ENCODE assay signal across 29 mouse cellular contexts in the genomic region with DNA sequence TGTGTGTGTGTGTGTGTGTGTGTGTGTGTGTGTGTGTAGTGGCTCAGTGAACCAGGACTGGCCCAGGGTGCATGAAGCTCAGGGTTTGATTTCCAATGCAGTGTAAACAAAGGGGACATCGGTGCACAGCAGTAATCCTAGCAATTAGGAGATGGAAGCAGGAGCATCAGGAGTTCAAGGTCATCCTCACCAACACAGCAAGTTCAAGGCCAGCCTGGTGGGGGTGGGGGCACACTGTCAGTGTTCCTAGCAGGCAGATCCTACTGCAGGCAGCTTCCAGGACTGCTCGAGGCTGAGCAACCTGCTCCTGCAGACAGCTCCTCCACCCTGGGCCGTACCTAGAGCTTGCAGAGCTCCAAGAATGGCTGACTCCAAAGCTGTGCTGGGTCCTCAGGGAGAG. TPM values are rescaled to one million over a fixed set of nuclear protein-coding genes. Genes with fewer than 3 reads are reported as not detected.
DNase-seq lines count a peak whose midpoint lies in the region; ATAC-seq and TF ChIP-seq lines count a peak whose summit lies in the region.
"Had no signal": no experiment of that assay in that cellular context is flagged by ENCODE, and none has a peak within 500 bp of the region (broad histone marks: within the 10 kb centered on the region; RNA-seq: fewer than 3 reads in every experiment).

No protein-coding gene starts in this region.

- TF ChIP-seq POLR2A in cerebellum, adult 2 months (IDR thresholded peaks at IDR 0.05; ENCODE audit: borderline replicate concordance, insufficient read depth, low read length) = no peak

- no peaks in the 10 kb centered on the region for H3K9me3 ChIP-seq in heart, postnatal 0 days (replicated peaks; ENCODE audit: control insufficient read depth, low read length)
- no peaks in the 10 kb centered on the region for H3K9me3 ChIP-seq in heart, embryonic 11.5 days (replicated peaks; ENCODE audit: control insufficient read depth, low read length)
- H3K9me3 ChIP-seq in liver, postnatal 0 days (ENCODE audit: low read length) = no peaks in the 10 kb centered on the region
- H3K9me3 ChIP-seq: embryonic facial prominence, embryonic 10.5 days; embryonic facial prominence, embryonic 13.5 days; forebrain, embryonic 12.5 days; forebrain, embryonic 15.5 days; heart, embryonic 10.5 days; hindbrain, embryonic 10.5 days; hindbrain, embryonic 13.5 days; intestine, embryonic 15.5 days had no signal

- ATAC-seq in heart, postnatal 0 days (ENCODE audit: insufficient read depth, low read depth) = no peak
- ATAC-seq in heart, embryonic 11.5 days (replicated peaks; ENCODE audit: insufficient number of reproducible peaks, low FRiP score, low TSS enrichment) = no peak
- ATAC-seq in liver, postnatal 0 days = no peak
- ATAC-seq: activated CD4-positive, CD25-positive, alpha-beta regulatory T cell, adult 4 months; forebrain, embryonic 15.5 days; hindbrain, embryonic 16.5 days; intestine, embryonic 15.5 days had no signal

- H3K9ac ChIP-seq in heart, postnatal 0 days (replicated peaks; ENCODE audit: low read depth, low read length) = no peak overlapping the region
- no peak overlapping the region for H3K9ac ChIP-seq in heart, embryonic 11.5 days (ENCODE audit: low read depth, low read length)
- no peak overlapping the region for H3K9ac ChIP-seq in liver, postnatal 0 days (replicated peaks)
- H3K9ac ChIP-seq: embryonic facial prominence, embryonic 13.5 days; forebrain, embryonic 12.5 days; forebrain, embryonic 15.5 days; hindbrain, embryonic 13.5 days; intestine, embryonic 15.5 days had no signal

- no peaks in the 10 kb centered on the region for H3K36me3 ChIP-seq in heart, postnatal 0 days (replicated peaks; ENCODE audit: control insufficient read depth, insufficient read depth, low read length)
- no peaks in the 10 kb centered on the region for H3K36me3 ChIP-seq in heart, embryonic 11.5 days (ENCODE audit: control insufficient read depth, insufficient read depth, low read length)
- no peaks in the 10 kb centered on the region for H3K36me3 ChIP-seq in liver, postnatal 0 days (replicated peaks; ENCODE audit: insufficient read depth, low read length)
- H3K36me3 ChIP-seq: embryonic facial prominence, embryonic 10.5 days; embryonic facial prominence, embryonic 13.5 days; forebrain, embryonic 12.5 days; forebrain, embryonic 15.5 days; heart, embryonic 10.5 days; hindbrain, embryonic 10.5 days; hindbrain, embryonic 13.5 days; intestine, embryonic 15.5 days had no signal

- WGBS in cerebellum, adult 2 months = 59% methylated on average over 3 of the region's 3 CpGs
- 53% methylated on average over 3 of the region's 3 CpGs for WGBS in heart, postnatal 0 days
- whole genome bisulfite sequencing in heart, embryonic 11.5 days (ENCODE audit: insufficient replicate concordance) = 56% methylated on average over 3 of the region's 3 CpGs
- WGBS in liver, postnatal 0 days (ENCODE audit: insufficient replicate concordance) = 56% methylated on average over 3 of the region's 3 CpGs

- no peak overlapping the region for H3K27ac ChIP-seq in cerebellum, adult 2 months (ENCODE audit: insufficient read depth, low read length)
- H3K27ac ChIP-seq in heart, postnatal 0 days (ENCODE audit: low read depth) = peak overlapping the region; percentile 30; the same call in 1 of the 2 replicates
- no peak overlapping the region for H3K27ac ChIP-seq in heart, embryonic 11.5 days (ENCODE audit: low read depth, low read length)
- H3K27ac ChIP-seq in liver, postnatal 0 days (ENCODE audit: low read depth) = no peak overlapping the region
- H3K27ac ChIP-seq: embryonic facial prominence, embryonic 10.5 days; embryonic facial prominence, embryonic 13.5 days; forebrain, embryonic 12.5 days; forebrain, embryonic 15.5 days; heart, embryonic 10.5 days; hindbrain, embryonic 10.5 days; hindbrain, embryonic 13.5 days; intestine, embryonic 15.5 days had no signal

- no peaks in the 10 kb centered on the region for H3K4me1 ChIP-seq in cerebellum, adult 2 months (ENCODE audit: control insufficient read depth, insufficient read depth, low read length)
- peaks cover 5% of the 10 kb centered on the region; the same call in 1 of the 2 replicates for H3K4me1 ChIP-seq in heart, postnatal 0 days (ENCODE audit: control insufficient read depth, insufficient read depth)
- peaks cover 7% of the 10 kb centered on the region; the same call in 1 of the 2 replicates for H3K4me1 ChIP-seq in heart, embryonic 11.5 days (ENCODE audit: control insufficient read depth, insufficient read depth, low read length)
- no peaks in the 10 kb centered on the region for H3K4me1 ChIP-seq in liver, postnatal 0 days (ENCODE audit: insufficient read depth)
- H3K4me1 ChIP-seq: forebrain, embryonic 12.5 days; forebrain, embryonic 15.5 days had no signal

- TF ChIP-seq CTCF in cerebellum, adult 2 months (IDR thresholded peaks at IDR 0.05; ENCODE audit: borderline replicate concordance, insufficient read depth, low read depth, low read length) = 0 out of 2 replicates have a peak, but pooled peaks have one; percentile 3
- TF ChIP-seq CTCF in heart, postnatal 0 days (IDR thresholded peaks at IDR 0.05; ENCODE audit: low read depth) = no peak
- no peak for TF ChIP-seq CTCF in liver, postnatal 0 days (IDR thresholded peaks at IDR 0.05; ENCODE audit: low read depth)

- H3K4me3 ChIP-seq in cerebellum, adult 2 months (replicated peaks; ENCODE audit: insufficient read depth, low read depth, low read length) = no peak overlapping the region
- no peak overlapping the region for H3K4me3 ChIP-seq in heart, postnatal 0 days (ENCODE audit: low read depth, low read length)
- H3K4me3 ChIP-seq in heart, embryonic 11.5 days (ENCODE audit: low read depth, low read length) = no peak overlapping the region
- no peak overlapping the region for H3K4me3 ChIP-seq in liver, postnatal 0 days (ENCODE audit: low read depth, low read length)
- H3K4me3 ChIP-seq: embryonic facial prominence, embryonic 10.5 days; embryonic facial prominence, embryonic 13.5 days; erythroblast, embryonic 14.5 days; forebrain, embryonic 12.5 days; forebrain, embryonic 15.5 days; heart, embryonic 10.5 days; hindbrain, embryonic 10.5 days; hindbrain, embryonic 13.5 days; intestine, embryonic 15.5 days had no signal

- no peak for DNase-seq in cerebellum, adult 2 months
- DNase-seq in cerebellum, adult 11 months = no peak
- no peak for DNase-seq in heart, postnatal 0 days (ENCODE audit: low spot score)
- DNase-seq in WW6 (ENCODE audit: low read depth, low spot score) = peak; percentile 20
- DNase-seq in layer of hippocampus, adult 9-10 months (ENCODE audit: low spot score) = no peak
- DNase-seq in liver, postnatal 0 days = no peak
- no peak for DNase-seq in right cerebral cortex, adult 18-20 months
- DNase-seq: adrenal gland, adult 8-10 months; adrenal gland, postnatal 25 days; cerebellum, adult 8-10 months; cerebellum, postnatal 10 days; cerebellum, postnatal 36 days; embryo, embryonic 11 days; gastrocnemius, postnatal 14 days; heart, postnatal 10 days; heart, postnatal 36 days; kidney, adult 11 months had no signal

- no peaks in the 10 kb centered on the region for H3K27me3 ChIP-seq in cerebellum, adult 2 months (ENCODE audit: control insufficient read depth, insufficient read depth, low read length)
- no peaks in the 10 kb centered on the region; the same call in 1 of the 2 replicates for H3K27me3 ChIP-seq in heart, postnatal 0 days (ENCODE audit: control insufficient read depth, insufficient read depth, low read length)
- H3K27me3 ChIP-seq in heart, embryonic 11.5 days (ENCODE audit: control insufficient read depth, insufficient read depth, low read length) = peaks cover 6% of the 10 kb centered on the region; the same call in 1 of the 2 replicates
- no peaks in the 10 kb centered on the region; the same call in 1 of the 2 replicates for H3K27me3 ChIP-seq in liver, postnatal 0 days (ENCODE audit: insufficient read depth, low read length)
- H3K27me3 ChIP-seq: forebrain, embryonic 15.5 days; intestine, embryonic 15.5 days had no signal

- no peak overlapping the region for H3K4me2 ChIP-seq in heart, postnatal 0 days (ENCODE audit: low read depth, low read length)
- no peak overlapping the region for H3K4me2 ChIP-seq in heart, embryonic 11.5 days
- H3K4me2 ChIP-seq in liver, postnatal 0 days (ENCODE audit: low read depth, low read length) = no peak overlapping the region
- H3K4me2 ChIP-seq: embryonic facial prominence, embryonic 13.5 days; forebrain, embryonic 12.5 days; forebrain, embryonic 15.5 days; hindbrain, embryonic 13.5 days; intestine, embryonic 15.5 days had no signal

- TF ChIP-seq EP300 in heart, postnatal 0 days (IDR thresholded peaks at IDR 0.05; ENCODE audit: low read depth) = no peak
- no peak for TF ChIP-seq EP300 in liver, postnatal 0 days (IDR thresholded peaks at IDR 0.05; ENCODE audit: low read depth)

RNA-seq across cellular contexts. Expression of gene Notch4, which starts 1.5 kb away (rescaled TPM):
- polyA plus RNA-seq in cerebellum, adult 2 months (2012; rRNA removed) = 3.8 and 4.3 TPM in 2 replicates
- 40.7 and 43.2 TPM in 2 replicates for total RNA-seq in heart, postnatal 0 days (2014; rRNA removed; ENCODE audit: low replicate concordance)
- 6.3 and 6.8 TPM in 2 replicates for polyA plus RNA-seq in heart, postnatal 0 days (2015; fragmentation: Nextera tagmentation; extraction: Ambion mirVana)
- polyA plus RNA-seq in heart, embryonic 11.5 days (2014; fragmentation: Nextera tagmentation; extraction: Ambion mirVana) = 6.5 and 8.1 TPM in 2 replicates
- polyA plus RNA-seq in liver, postnatal 0 days (2015; fragmentation: Nextera tagmentation; extraction: Ambion mirVana) = 1.1 and 1.6 TPM in 2 replicates

RNA-seq across cellular contexts. Expression of gene Gpsm3, which starts 27.0 kb away (rescaled TPM):
- 2.6 and 3.1 TPM in 2 replicates for polyA plus RNA-seq in cerebellum, adult 2 months (2012; rRNA removed)
- 0.53 and 3.1 TPM in 2 replicates for total RNA-seq in heart, postnatal 0 days (2014; rRNA removed; ENCODE audit: low replicate concordance)
- polyA plus RNA-seq in heart, postnatal 0 days (2015; fragmentation: Nextera tagmentation; extraction: Ambion mirVana) = 5.9 and 6.0 TPM in 2 replicates
- polyA plus RNA-seq in heart, embryonic 11.5 days (2014; fragmentation: Nextera tagmentation; extraction: Ambion mirVana) = 5.7 and 10.3 TPM in 2 replicates
- 19.6 and 24.7 TPM in 2 replicates for polyA plus RNA-seq in liver, postnatal 0 days (2015; fragmentation: Nextera tagmentation; extraction: Ambion mirVana)

RNA-seq across cellular contexts. Expression of gene Pbx2, which starts 28.5 kb away (rescaled TPM):
- polyA plus RNA-seq in cerebellum, adult 2 months (2012; rRNA removed) = 69.5 and 72.3 TPM in 2 replicates
- total RNA-seq in heart, postnatal 0 days (2014; rRNA removed; ENCODE audit: low replicate concordance) = 42.6 and 59.1 TPM in 2 replicates
- 3.3 and 4.4 TPM in 2 replicates for polyA plus RNA-seq in heart, postnatal 0 days (2015; fragmentation: Nextera tagmentation; extraction: Ambion mirVana)
- polyA plus RNA-seq in heart, embryonic 11.5 days (2014; fragmentation: Nextera tagmentation; extraction: Ambion mirVana) = 11.8 and 12.5 TPM in 2 replicates
- 3.6 and 4.9 TPM in 2 replicates for polyA plus RNA-seq in liver, postnatal 0 days (2015; fragmentation: Nextera tagmentation; extraction: Ambion mirVana)

RNA-seq across cellular contexts. Expression of gene Ager, which starts 35.1 kb away (rescaled TPM):
- 1.4 and 1.8 TPM in 2 replicates for polyA plus RNA-seq in cerebellum, adult 2 months (2012; rRNA removed)
- 2.7 and 5.8 TPM in 2 replicates for total RNA-seq in heart, postnatal 0 days (2014; rRNA removed; ENCODE audit: low replicate concordance)
- 0.85 and 1.9 TPM in 2 replicates for polyA plus RNA-seq in heart, postnatal 0 days (2015; fragmentation: Nextera tagmentation; extraction: Ambion mirVana)
- 3.2 and 4.5 TPM in 2 replicates for polyA plus RNA-seq in heart, embryonic 11.5 days (2014; fragmentation: Nextera tagmentation; extraction: Ambion mirVana)
- polyA plus RNA-seq in liver, postnatal 0 days (2015; fragmentation: Nextera tagmentation; extraction: Ambion mirVana) = 1.4 and 1.9 TPM in 2 replicates

RNA-seq across cellular contexts. Expression of gene Rnf5, which starts 40.9 kb away (rescaled TPM):
- polyA plus RNA-seq in cerebellum, adult 2 months (2012; rRNA removed) = 125 and 137 TPM in 2 replicates
- total RNA-seq in heart, postnatal 0 days (2014; rRNA removed; ENCODE audit: low replicate concordance) = 29.6 and 42.5 TPM in 2 replicates
- polyA plus RNA-seq in heart, postnatal 0 days (2015; fragmentation: Nextera tagmentation; extraction: Ambion mirVana) = 79.9 and 86.5 TPM in 2 replicates
- 94.7 and 115 TPM in 2 replicates for polyA plus RNA-seq in heart, embryonic 11.5 days (2014; fragmentation: Nextera tagmentation; extraction: Ambion mirVana)
- 78.4 and 80.0 TPM in 2 replicates for polyA plus RNA-seq in liver, postnatal 0 days (2015; fragmentation: Nextera tagmentation; extraction: Ambion mirVana)
